Mouse (Mus musculus) adrenal gland, adult 18-20 months (tissue): Measurements from ENCODE around the gene Vmn2r47. TPM values are rescaled to one million over a fixed set of nuclear protein-coding genes. Genes with fewer than 3 reads are reported as not detected.
"Not testable (repeated sequence)": the region's sequence is repeated elsewhere in the genome, so short reads cannot be mapped to it uniquely, and the experiment has no call there.

Source experiments
- DNase-seq, 2 experiments: peaks; one replicate each; pipeline ENCODE4 v3.0.0; 2021 to 2022; ENCODE audit warnings: low spot score in 2 of 2
- long read RNA-seq, 2 experiments: library from polyadenylated mRNA; stranded (forward); transcript quantifications; one replicate each; pipeline ENCODE4 v2.0.0; 2021
- total RNA-seq, 2 experiments: library from RNA; stranded (reverse); gene quantifications; 1 replicate in 1 of 2; 2 replicates in 1 of 2; pipeline ENCODE4 v1.2.3; 2021

The Vmn2r47 gene
- total RNA-seq: not detected
- long read RNA-seq, experiment 1: 0 reads
- long read RNA-seq, experiment 2: 0 reads

GRCm38 (mm10) chr7:9841225-9841624 is at the start of gene Vmn2r47:
Gene Vmn2r47, minus strand, starts transcription at chr7:9841325.
- DNase-seq: not testable (repeated sequence)

GRCm38 (mm10) chr7:9770471-9770870 is 70.7 kb downstream of the Vmn2r47 start, which contains the start of gene Vmn2r46:
Gene Vmn2r46, minus strand, starts transcription at chr7:9770571.
- DNase-seq: not testable (repeated sequence)

Other genes with a start within 250 kb of the Vmn2r47 start
- not detected for gene Vmn2r46, start 70.8 kb downstream of the Vmn2r47 start, total RNA-seq
- not detected for gene Vmn2r48, start 112.3 kb upstream of the Vmn2r47 start, total RNA-seq
- not detected for gene Vmn2r49, start 150.9 kb upstream of the Vmn2r47 start, total RNA-seq
- not detected for gene Vmn2r50, start 212.0 kb upstream of the Vmn2r47 start, total RNA-seq